In genomic region chr8:50276346-50276745, GRCm38 (mm10) we compare ENCODE assay signal across 16 mouse cellular contexts.
"Had no signal": no experiment of that assay in that cellular context is flagged by ENCODE, and none has a peak within 500 bp of the region (broad histone marks: within the 10 kb centered on the region; RNA-seq: fewer than 3 reads in every experiment).

No protein-coding gene starts in this region.

- H3K27ac ChIP-seq: kidney, embryonic 15.5 days; limb, embryonic 12.5 days; liver, embryonic 13.5 days; lung, embryonic 15.5 days; macrophage; midbrain, embryonic 15.5 days; neural tube, embryonic 12.5 days; stomach, postnatal 0 days had no signal

- H3K36me3 ChIP-seq: kidney, embryonic 15.5 days; limb, embryonic 12.5 days; liver, embryonic 13.5 days; lung, embryonic 15.5 days; midbrain, embryonic 15.5 days; neural tube, embryonic 12.5 days had no signal

- DNase-seq: kidney, postnatal 14 days; liver; liver, embryonic 13.5 days; liver, postnatal 0 days; lung, postnatal 14 days; thymus, adult 18-20 months; thymus, postnatal 25 days had no signal

- H3K4me2 ChIP-seq: kidney, embryonic 15.5 days; limb, embryonic 12.5 days; liver, embryonic 13.5 days; lung, embryonic 15.5 days; midbrain, embryonic 11.5 days; midbrain, embryonic 15.5 days; neural tube, embryonic 12.5 days had no signal

- ATAC-seq: liver, postnatal 0 days; midbrain, embryonic 15.5 days had no signal

- H3K4me1 ChIP-seq: kidney, embryonic 15.5 days; limb, embryonic 12.5 days; liver, embryonic 13.5 days; lung, embryonic 15.5 days; megakaryocyte, embryonic 14.5 days; midbrain, embryonic 15.5 days; neural tube, embryonic 12.5 days had no signal

- H3K4me3 ChIP-seq: kidney, embryonic 15.5 days; limb, embryonic 12.5 days; liver, embryonic 13.5 days; lung, embryonic 15.5 days; megakaryocyte, embryonic 14.5 days; midbrain, embryonic 15.5 days; neural tube, embryonic 12.5 days had no signal

- H3K9me3 ChIP-seq: kidney, embryonic 15.5 days; limb, embryonic 12.5 days; liver, embryonic 13.5 days; lung, embryonic 15.5 days; megakaryocyte, embryonic 14.5 days; midbrain, embryonic 15.5 days; neural tube, embryonic 12.5 days had no signal

- H3K27me3 ChIP-seq: kidney, embryonic 15.5 days; limb, embryonic 12.5 days; liver, embryonic 13.5 days; lung, embryonic 15.5 days; megakaryocyte, embryonic 14.5 days; midbrain, embryonic 15.5 days; neural tube, embryonic 12.5 days had no signal

- H3K9ac ChIP-seq: kidney, embryonic 15.5 days; limb, embryonic 12.5 days; liver, embryonic 13.5 days; liver, postnatal 0 days; lung, embryonic 15.5 days; midbrain, embryonic 15.5 days; neural tube, embryonic 12.5 days had no signal
